Mouse (Mus musculus): ENCODE data around the gene Myh7. TPM values are rescaled to one million over a fixed set of nuclear protein-coding genes. Genes with fewer than 3 reads are reported as not detected.
A peak's percentile ranks its signal among the peaks of the same experiment; 100 is the strongest.
"Not testable (repeated sequence)": the region's sequence is repeated elsewhere in the genome, so short reads cannot be mapped to it uniquely, and the experiment has no call there.

The Myh7 gene
- total RNA-seq, 2 experiments from 2014 or later: 20.1 to 22.2 TPM

DNA sequence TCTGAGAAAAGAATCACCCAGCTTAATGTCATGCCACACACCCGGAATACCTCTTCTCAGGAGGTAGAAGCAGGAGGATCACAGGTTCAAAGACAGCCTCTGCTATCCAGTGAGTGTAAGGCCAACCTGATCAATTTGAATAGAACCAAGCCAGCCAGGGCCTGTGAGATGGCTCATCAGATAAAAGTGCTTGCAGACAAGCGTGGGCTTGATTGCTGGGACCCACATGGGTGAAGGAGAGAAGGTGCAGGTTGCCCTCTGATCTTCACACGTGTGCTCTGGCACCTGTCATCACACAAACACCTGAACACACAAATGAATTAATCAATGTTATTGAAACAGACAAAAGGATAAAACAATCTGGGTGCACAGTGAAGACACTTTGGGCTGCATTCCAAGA, 12.1 kb upstream of the Myh7 start:
- DNase-seq (ENCODE audit: low spot score in 2 of 2): no peak
- intact Hi-C loops (cut with DNase I): no loop called here

DNA sequence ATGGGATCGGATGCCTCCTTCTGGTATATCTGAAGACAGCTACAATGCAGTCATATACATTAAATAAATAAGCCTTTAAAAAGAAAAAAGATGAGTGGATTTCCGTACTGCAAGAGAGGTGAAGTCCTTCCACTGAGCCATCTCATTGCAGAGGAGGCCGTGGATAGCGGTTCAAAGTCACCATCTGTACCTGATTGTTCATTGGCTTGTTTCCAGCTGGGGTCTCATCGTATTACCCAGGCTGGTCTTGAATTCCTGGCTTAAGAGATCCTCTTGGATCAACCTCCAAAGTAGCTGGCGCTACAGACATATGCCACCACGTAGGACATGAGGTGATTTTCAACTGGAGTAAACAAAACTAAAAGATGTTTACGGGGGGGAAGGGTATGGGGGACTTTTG, 11.5 kb upstream of the Myh7 start:
- intact Hi-C loops (cut with DNase I): no loop called here
- DNase-seq (ENCODE audit: low spot score in 2 of 2): no peak

GRCm38 (mm10) chr14:55005506-55005905, 11.1 kb upstream of the Myh7 start:
- intact Hi-C loops (cut with DNase I): no loop called here
- DNase-seq (ENCODE audit: low spot score in 2 of 2): no peak

DNA sequence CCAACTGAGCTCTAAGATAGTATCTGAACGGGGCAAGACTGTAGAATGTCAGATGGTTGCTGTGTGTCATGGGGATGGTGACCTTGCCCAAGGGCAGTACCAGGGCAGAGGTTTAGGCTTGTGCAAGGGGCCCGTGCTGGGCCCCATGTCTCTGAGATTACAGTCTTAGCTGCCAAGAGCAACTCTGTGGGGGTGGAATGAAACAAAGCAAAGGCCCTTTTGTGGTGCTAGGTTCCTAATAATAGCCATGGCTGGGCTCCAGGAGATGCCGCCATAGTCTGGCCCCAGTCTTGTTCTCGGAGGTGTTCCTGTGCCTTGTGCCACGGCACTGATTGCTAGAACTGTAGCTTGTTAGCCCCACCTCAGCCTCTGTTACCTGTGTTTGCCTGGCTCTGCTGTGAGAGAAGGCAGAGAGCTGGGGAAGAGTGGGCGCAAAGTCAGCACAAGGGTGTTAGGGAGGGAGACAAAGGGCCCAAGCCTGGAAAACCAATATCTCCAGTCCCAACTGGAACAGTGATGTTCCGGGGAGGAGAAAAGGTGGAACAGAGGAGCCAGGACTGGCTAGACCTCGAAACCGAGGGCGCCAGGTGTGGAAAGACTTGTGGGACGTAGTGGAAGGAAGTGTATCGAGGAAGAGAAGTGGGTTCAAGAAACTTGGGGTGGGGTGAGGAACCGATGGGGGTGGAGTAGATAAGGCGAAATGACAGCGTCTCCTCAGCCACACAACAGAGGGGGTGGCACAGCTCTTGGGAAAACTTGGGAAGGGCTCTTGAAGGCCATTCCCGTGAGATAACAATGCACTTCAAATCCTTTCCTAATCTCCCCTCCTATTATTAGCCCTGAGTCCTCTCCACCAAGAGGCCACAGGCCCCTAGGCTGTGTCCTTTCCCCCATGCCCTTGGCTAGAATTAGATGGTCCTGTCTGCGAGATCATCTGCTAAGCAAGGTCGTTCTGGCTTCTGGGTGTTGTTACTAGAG, 9.7 kb upstream of the Myh7 start:
- intact Hi-C loops (cut with DNase I): no loop called here
- no peak for DNase-seq (ENCODE audit: low spot score in 2 of 2)

- no peak for DNase-seq (ENCODE audit: low spot score in 2 of 2)
- intact Hi-C loops (cut with DNase I): no loop called here
These were observed 8.3 kb upstream of the Myh7 start for GRCm38 (mm10) chr14:55002687-55003120.

- no peak for DNase-seq (ENCODE audit: low spot score in 2 of 2)
- intact Hi-C loops (cut with DNase I): no loop called here
These were observed 7.7 kb upstream of the Myh7 start for GRCm38 (mm10) chr14:55001938-55002686.

DNA sequence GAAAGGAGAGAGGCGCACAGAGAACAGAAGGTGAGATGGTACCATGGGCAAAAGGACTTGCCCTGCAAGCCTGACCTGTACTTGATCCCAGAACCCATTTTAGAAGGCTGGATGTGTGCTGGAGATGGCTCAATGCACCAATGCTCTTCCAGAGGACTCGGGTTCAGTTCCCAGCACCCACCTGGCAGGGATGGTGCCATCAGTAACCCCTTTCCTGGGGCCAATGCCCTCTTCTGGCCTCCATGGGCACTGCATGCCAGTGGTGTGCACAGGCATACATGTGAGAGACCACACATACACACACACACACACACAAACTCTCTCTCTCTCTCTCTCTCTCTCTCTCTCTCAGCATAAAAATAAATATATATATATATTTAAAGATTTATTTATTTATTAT, 7.0 kb upstream of the Myh7 start:
- DNase-seq (ENCODE audit: low spot score in 2 of 2): no peak
- intact Hi-C loops (cut with DNase I): no loop called here

GRCm38 (mm10) chr14:55000814-55001213, 6.4 kb upstream of the Myh7 start:
- DNase-seq (ENCODE audit: low spot score in 2 of 2): no peak

GRCm38 (mm10) chr14:54999868-55000267, 5.4 kb upstream of the Myh7 start:
- intact Hi-C loops (cut with DNase I); DNase-seq (ENCODE audit: low spot score in 2 of 2): not testable (repeated sequence)

More at GRCm38 (mm10) chr14:55000814-55001213, 6.4 kb upstream of the Myh7 start:
- intact Hi-C loops (cut with DNase I): no loop called here

DNA sequence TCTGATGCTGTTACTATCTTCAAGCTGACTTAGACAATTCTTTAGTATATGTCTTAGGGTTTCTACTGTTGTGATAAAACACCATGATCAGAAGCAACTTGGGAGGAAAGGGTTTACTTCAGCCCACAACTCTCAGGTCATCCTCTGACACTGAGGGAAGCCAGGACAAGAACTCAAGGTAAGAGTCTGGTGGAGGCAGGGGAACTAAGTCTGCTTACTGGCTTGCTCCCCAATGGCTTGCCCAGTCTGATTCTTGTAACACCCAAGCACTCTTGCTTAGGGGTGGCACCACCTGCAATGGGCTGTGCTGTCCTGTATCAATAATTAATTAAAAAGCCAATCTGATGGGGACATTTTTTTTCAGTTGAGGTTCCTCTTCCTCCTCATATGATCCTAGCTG, 4.3 kb upstream of the Myh7 start:
- intact Hi-C loops (cut with DNase I): no loop called here
- no peak for DNase-seq (ENCODE audit: low spot score in 2 of 2)

GRCm38 (mm10) chr14:54997297-54997696, 2.9 kb upstream of the Myh7 start:
- intact Hi-C loops (cut with DNase I): no loop called here
- DNase-seq (ENCODE audit: low spot score in 2 of 2): no peak

GRCm38 (mm10) chr14:54996793-54997192, 2.4 kb upstream of the Myh7 start:
- DNase-seq (ENCODE audit: low spot score in 2 of 2): no peak
- intact Hi-C loops (cut with DNase I): no loop called here

DNA sequence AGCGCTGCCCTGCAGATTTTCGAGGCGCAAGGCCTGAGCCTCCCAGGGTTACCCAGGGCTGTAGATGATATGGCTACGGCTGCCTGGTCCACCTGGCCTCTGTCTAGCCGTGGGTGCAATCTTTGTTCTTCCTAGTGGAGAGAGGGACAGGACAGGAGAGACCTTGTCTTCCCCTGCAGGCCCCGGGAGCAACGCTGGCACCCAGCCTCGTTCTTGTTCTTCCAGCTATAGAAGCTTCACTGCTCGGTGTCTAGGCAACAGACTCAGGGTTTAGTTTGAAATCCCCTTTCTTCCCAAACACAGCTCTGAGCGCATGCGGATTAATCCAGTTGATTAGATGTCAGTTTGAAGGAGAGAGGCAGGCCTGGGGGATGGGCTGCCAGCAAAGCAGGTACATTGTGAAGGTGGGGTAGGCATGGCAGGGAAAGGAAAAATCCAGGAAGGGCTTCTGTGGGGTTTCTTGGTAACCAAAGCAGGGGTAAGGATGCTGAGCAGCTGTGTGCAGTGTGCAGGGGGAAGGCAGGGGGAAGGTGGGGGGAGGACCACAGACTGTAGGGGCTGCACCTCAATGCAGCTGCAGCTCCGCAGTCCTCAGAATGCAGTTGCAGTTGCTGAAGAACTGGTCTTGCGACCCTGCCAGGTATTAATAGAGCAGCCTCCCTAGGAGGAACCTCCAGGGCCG, 1.2 kb upstream of the Myh7 start:
- intact Hi-C loops (cut with DNase I): no loop called here
- DNase-seq (ENCODE audit: low spot score in 2 of 2): peak in 1 of 2 experiments; percentile 28

- no peak for DNase-seq (ENCODE audit: low spot score in 2 of 2)
- intact Hi-C loops (cut with DNase I): loop anchor here (1.0 kb wide), 1 partner anchor 17 kb away; no protein-coding TSS in a partner anchor
These were observed 402 bp upstream of the Myh7 start for GRCm38 (mm10) chr14:54994869-54995186.

DNA sequence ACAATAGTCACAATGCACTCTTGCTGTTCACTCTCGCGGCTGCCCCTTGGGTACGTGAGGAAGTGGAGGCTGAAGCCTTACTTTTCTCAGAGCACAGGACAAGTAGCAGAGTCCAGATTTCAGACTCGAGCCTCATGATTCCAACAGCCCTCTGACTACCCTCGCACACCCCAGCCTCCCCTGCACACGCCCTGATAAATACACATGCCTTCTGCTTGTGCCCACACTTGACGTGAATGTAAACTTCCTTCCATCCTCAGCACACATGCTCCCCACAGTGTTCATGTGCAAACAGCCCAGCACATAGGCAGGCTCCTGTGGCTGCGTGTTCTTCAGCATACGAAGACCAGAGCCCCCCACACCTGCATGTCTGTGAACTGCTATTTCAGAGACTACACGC, 790 bp downstream of the Myh7 start:
- DNase-seq (ENCODE audit: low spot score in 2 of 2): no peak
- intact Hi-C loops (cut with DNase I): loop anchor here (1.0 kb wide), 1 partner anchor 19 kb away; no protein-coding TSS in a partner anchor

- no peak for DNase-seq (ENCODE audit: low spot score in 2 of 2)
- intact Hi-C loops (cut with DNase I): no loop called here
These were observed 2.2 kb downstream of the Myh7 start for GRCm38 (mm10) chr14:54992196-54992595.

GRCm38 (mm10) chr14:54989886-54990441, 4.5 kb downstream of the Myh7 start:
- no peak for DNase-seq (ENCODE audit: low spot score in 2 of 2)
- intact Hi-C loops (cut with DNase I): no loop called here

GRCm38 (mm10) chr14:54988882-54989281, 5.5 kb downstream of the Myh7 start:
- DNase-seq (ENCODE audit: low spot score in 2 of 2): no peak
- intact Hi-C loops (cut with DNase I): no loop called here

DNA sequence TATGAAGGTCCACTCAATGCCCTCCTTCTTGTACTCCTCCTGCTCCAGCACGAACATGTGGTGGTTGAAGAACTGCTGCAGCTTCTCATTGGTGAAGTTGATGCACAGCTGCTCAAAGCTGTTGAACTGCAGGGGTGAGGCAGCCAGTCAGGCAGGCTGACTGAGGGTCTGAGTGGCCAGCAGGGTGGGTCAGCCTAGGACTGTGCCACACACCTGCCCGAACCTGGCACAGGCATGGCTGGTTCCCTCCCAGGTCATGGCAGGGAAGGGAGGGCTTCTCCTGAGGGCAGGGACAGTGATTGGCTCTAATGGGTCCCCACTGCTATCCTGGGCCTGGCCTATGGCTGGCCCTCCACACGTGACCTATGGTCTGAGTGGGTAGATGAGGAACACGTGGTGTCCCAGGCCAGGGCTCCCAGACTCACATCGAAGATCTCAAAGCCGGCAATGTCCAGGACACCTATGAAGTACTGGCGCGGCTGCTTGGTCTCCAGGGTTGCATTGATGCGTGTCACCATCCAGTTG, 6.0 kb downstream of the Myh7 start:
- DNase-seq (ENCODE audit: low spot score in 2 of 2); intact Hi-C loops (cut with DNase I): not testable (repeated sequence)

DNA sequence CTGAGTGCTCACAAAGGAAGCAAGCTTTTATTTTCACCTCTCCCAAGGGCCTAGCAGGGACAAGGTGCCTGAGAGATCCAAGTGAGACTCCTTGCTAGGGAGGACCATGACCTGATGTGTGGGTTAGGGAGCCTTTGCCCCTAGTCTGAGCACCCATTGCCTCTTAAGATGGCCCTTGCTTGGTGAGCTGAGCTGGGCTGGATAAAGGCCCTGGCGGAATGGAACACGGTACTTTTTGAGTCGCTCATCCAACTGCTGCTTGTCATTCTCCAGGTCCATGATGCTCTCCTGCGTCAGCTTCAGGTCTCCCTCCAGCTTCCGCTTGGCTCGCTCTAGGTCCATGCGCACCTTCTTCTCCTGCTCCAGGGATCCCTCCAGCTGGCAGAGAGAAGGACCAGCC, 12.5 kb downstream of the Myh7 start:
- no peak for DNase-seq (ENCODE audit: low spot score in 2 of 2)
- intact Hi-C loops (cut with DNase I): no loop called here
